Mouse (Mus musculus): ENCODE results near the gene Axin2. TPM values are rescaled to one million over a fixed set of nuclear protein-coding genes. Genes with fewer than 3 reads are reported as not detected.

Gene Axin2
- polyA plus RNA-seq, 1 experiment, result 4.9 TPM

- peaks cover 2% of the 10 kb centered on the region; the same call in 1 of the 2 replicates for H3K27me3 ChIP-seq (ENCODE audit: control insufficient read depth, insufficient read depth, low read length)
- WGBS, result 85% methylated on average over 19 of the region's 19 CpGs
- H3K4me1 ChIP-seq (ENCODE audit: control insufficient read depth, insufficient read depth, insufficient read length), result no peaks in the 10 kb centered on the region
- no peaks in the 10 kb centered on the region for H3K36me3 ChIP-seq (ENCODE audit: control insufficient read depth, insufficient read depth, low read length)
- H3K27ac ChIP-seq (ENCODE audit: insufficient read depth, low read length), result no peak overlapping the region
- TF ChIP-seq POLR2A (IDR thresholded peaks at IDR 0.05; ENCODE audit: low read depth, low read length), result no peak
- TF ChIP-seq CTCF (IDR thresholded peaks at IDR 0.05; ENCODE audit: extremely low read depth, insufficient read depth, insufficient read length, insufficient replicate concordance), result no peak
- DNase-seq (ENCODE audit: low read depth in 1 of 2, low spot score in 2 of 2), result no peak
- H3K4me3 ChIP-seq (ENCODE audit: extremely low read depth, insufficient read depth, insufficient read length), result no peak overlapping the region
Measured at GRCm38 (mm10) chr11:108885276-108885896, 34.8 kb upstream of the Axin2 start.

DNA sequence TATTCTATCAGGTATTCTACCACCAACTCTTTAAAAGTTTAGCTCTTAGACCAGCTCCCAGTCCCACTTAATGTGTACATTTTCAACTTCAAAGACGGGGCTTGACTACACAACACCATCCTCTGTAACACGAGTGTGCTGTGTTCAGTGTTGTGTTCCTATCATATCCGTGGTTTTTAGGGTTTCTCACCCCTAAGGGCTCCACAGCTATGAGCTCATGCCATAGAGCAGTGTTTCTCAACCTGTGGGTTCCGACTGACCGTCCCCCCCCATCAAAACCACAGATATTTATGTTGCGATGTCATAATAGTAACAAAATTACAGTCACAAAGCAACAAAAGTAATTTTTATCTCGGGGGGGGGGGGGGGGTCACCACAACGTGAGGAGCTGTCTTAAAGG lies 34.1 kb upstream of the Axin2 start:
- Histone ChIP-seq H3K4me3 (ENCODE audit: extremely low read depth, insufficient read depth, insufficient read length) (no peak overlapping the region), H3K27me3 (ENCODE audit: control insufficient read depth, insufficient read depth, low read length) (peaks cover 2% of the 10 kb centered on the region; the same call in 1 of the 2 replicates), H3K27ac (ENCODE audit: insufficient read depth, low read length) (no peak overlapping the region), H3K36me3 (ENCODE audit: control insufficient read depth, insufficient read depth, low read length) (no peaks in the 10 kb centered on the region), H3K4me1 (ENCODE audit: control insufficient read depth, insufficient read depth, insufficient read length) (no peaks in the 10 kb centered on the region)
- TF ChIP-seq POLR2A (IDR thresholded peaks at IDR 0.05; ENCODE audit: low read depth, low read length) (no peak), CTCF (IDR thresholded peaks at IDR 0.05; ENCODE audit: extremely low read depth, insufficient read depth, insufficient read length, insufficient replicate concordance) (no peak)
- 71% methylated on average over 8 of the region's 8 CpGs for WGBS
- DNase-seq (ENCODE audit: low read depth in 1 of 2, low spot score in 2 of 2), result no peak

GRCm38 (mm10) chr11:108889121-108889520 lies 31.0 kb upstream of the Axin2 start:
- TF ChIP-seq POLR2A (IDR thresholded peaks at IDR 0.05; ENCODE audit: low read depth, low read length) (no peak), CTCF (IDR thresholded peaks at IDR 0.05; ENCODE audit: extremely low read depth, insufficient read depth, insufficient read length, insufficient replicate concordance) (peak; percentile 22; the same call in 1 of the 2 replicates)
- WGBS, result 70% methylated on average over 11 of the region's 11 CpGs
- DNase-seq (ENCODE audit: low read depth in 1 of 2, low spot score in 2 of 2), result no peak
- Histone ChIP-seq H3K4me1 (ENCODE audit: control insufficient read depth, insufficient read depth, insufficient read length) (no peaks in the 10 kb centered on the region), H3K27me3 (ENCODE audit: control insufficient read depth, insufficient read depth, low read length) (peaks cover 6% of the 10 kb centered on the region), H3K36me3 (ENCODE audit: control insufficient read depth, insufficient read depth, low read length) (no peaks in the 10 kb centered on the region), H3K27ac (ENCODE audit: insufficient read depth, low read length) (no peak overlapping the region), H3K4me3 (ENCODE audit: extremely low read depth, insufficient read depth, insufficient read length) (no peak overlapping the region)

DNA sequence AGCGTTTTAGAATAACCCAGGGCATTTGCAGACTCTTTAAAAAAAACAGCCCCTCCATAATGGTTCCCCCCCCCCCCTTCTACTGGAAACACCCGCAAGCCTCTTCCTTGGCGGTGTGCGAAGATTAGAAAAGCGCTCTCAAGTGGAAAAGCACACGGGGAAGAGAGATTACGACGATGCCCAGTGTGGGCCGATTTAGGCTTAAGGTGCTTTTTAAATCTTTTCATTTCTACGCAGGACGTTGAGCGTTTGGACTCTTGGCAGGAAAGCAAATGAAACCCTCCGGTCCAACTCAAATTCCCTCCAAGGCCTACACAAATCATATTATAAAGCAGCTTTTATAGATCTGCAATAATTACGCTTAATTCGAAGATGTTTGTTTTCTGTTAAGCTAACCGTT lies 29.6 kb upstream of the Axin2 start:
- Histone ChIP-seq H3K4me3 (ENCODE audit: extremely low read depth, insufficient read depth, insufficient read length) (no peak overlapping the region), H3K27me3 (ENCODE audit: control insufficient read depth, insufficient read depth, low read length) (peaks cover 6% of the 10 kb centered on the region), H3K27ac (ENCODE audit: insufficient read depth, low read length) (no peak overlapping the region), H3K4me1 (ENCODE audit: control insufficient read depth, insufficient read depth, insufficient read length) (no peaks in the 10 kb centered on the region), H3K36me3 (ENCODE audit: control insufficient read depth, insufficient read depth, low read length) (no peaks in the 10 kb centered on the region)
- no peak for TF ChIP-seq CTCF (IDR thresholded peaks at IDR 0.05; ENCODE audit: extremely low read depth, insufficient read depth, insufficient read length, insufficient replicate concordance)
- no peak for TF ChIP-seq POLR2A (IDR thresholded peaks at IDR 0.05; ENCODE audit: low read depth, low read length)
- WGBS, result 40% methylated on average over 16 of the region's 16 CpGs
- DNase-seq (ENCODE audit: low read depth in 1 of 2, low spot score in 2 of 2), result no peak

GRCm38 (mm10) chr11:108891111-108891870 lies 28.9 kb upstream of the Axin2 start:
- TF ChIP-seq CTCF (IDR thresholded peaks at IDR 0.05; ENCODE audit: extremely low read depth, insufficient read depth, insufficient read length, insufficient replicate concordance) (no peak), POLR2A (IDR thresholded peaks at IDR 0.05; ENCODE audit: low read depth, low read length) (no peak)
- Histone ChIP-seq H3K36me3 (ENCODE audit: control insufficient read depth, insufficient read depth, low read length) (no peaks in the 10 kb centered on the region), H3K27ac (ENCODE audit: insufficient read depth, low read length) (peak overlapping the region; percentile 15; the same call in 1 of the 2 replicates), H3K4me1 (ENCODE audit: control insufficient read depth, insufficient read depth, insufficient read length) (no peaks in the 10 kb centered on the region), H3K4me3 (ENCODE audit: extremely low read depth, insufficient read depth, insufficient read length) (no peak overlapping the region), H3K27me3 (ENCODE audit: control insufficient read depth, insufficient read depth, low read length) (peaks cover 6% of the 10 kb centered on the region)
- 6% methylated on average over 17 of the region's 17 CpGs for WGBS
- DNase-seq (ENCODE audit: low read depth in 1 of 2, low spot score in 2 of 2), result no peak

DNA sequence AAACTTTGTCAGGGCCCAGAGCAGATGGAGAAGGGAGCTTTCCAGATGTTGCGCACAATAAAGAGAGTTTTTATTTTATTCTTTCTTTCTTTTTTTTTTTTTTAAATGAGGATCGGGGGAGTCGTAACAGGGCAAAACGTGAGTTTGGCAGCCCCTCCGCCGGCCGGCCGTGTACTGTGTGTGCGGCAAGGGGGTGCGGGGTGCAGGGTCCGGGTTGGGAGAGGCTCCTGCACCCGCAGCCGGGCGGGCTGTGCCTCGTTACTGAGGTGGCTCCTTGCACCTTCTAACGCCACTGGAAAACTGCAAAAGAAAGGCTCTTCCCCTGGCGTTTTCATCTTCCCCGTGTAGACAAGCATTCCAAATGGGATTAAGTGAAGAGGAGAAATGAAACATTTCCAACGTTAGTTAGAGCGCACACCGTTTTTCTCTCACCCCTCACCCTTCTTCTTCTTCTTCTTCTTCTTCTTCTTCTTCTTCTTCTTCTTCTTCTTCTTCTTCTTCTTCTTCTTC lies 28.2 kb upstream of the Axin2 start:
- Histone ChIP-seq H3K4me3 (ENCODE audit: extremely low read depth, insufficient read depth, insufficient read length) (no peak overlapping the region), H3K4me1 (ENCODE audit: control insufficient read depth, insufficient read depth, insufficient read length) (no peaks in the 10 kb centered on the region), H3K36me3 (ENCODE audit: control insufficient read depth, insufficient read depth, low read length) (no peaks in the 10 kb centered on the region), H3K27me3 (ENCODE audit: control insufficient read depth, insufficient read depth, low read length) (peaks cover 6% of the 10 kb centered on the region), H3K27ac (ENCODE audit: insufficient read depth, low read length) (no peak overlapping the region)
- DNase-seq (ENCODE audit: low read depth in 1 of 2, low spot score in 2 of 2), result no peak
- TF ChIP-seq CTCF (IDR thresholded peaks at IDR 0.05; ENCODE audit: extremely low read depth, insufficient read depth, insufficient read length, insufficient replicate concordance), result no peak
- TF ChIP-seq POLR2A (IDR thresholded peaks at IDR 0.05; ENCODE audit: low read depth, low read length), result no peak
- 14% methylated on average over 21 of the region's 21 CpGs for WGBS

Data from spleen, adult 2 months (tissue).